Mouse (Mus musculus) hindbrain, embryonic 14.5 days (tissue): ENCODE measurements around the gene Sptssa. TPM values are rescaled to one million over a fixed set of nuclear protein-coding genes. Genes with fewer than 3 reads are reported as not detected.
A peak's percentile ranks its signal among the peaks of the same experiment; 100 is the strongest.

Experiments used
- ATAC-seq: fragments of 200-750 bp; cut with Nextera tagmentation; 2 replicates; pipeline ENCODE4 v1.8.0; 2017; ENCODE audit warnings: moderate number of reproducible peaks, mild to moderate bottlenecking, moderate TSS enrichment, moderate library complexity; ENCODE audit not compliant: low FRiP score
- DNase-seq: peaks from one replicate; pipeline ENCODE4 v3.0.0-alpha.2; 2015; ENCODE audit warnings: low spot score
- H3K27ac ChIP-seq: fragments of 300-500 bp; sonication (generic); 2 replicates; pipeline ENCODE4 v1.5.1; 2014; ENCODE audit warnings: mild to moderate bottlenecking, moderate library complexity
- H3K27me3 ChIP-seq: fragments of 300-500 bp; sonication (generic); 2 replicates; pipeline ENCODE4 v1.6.1; 2014; ENCODE audit warnings: mild to moderate bottlenecking, low read length, mixed read lengths; ENCODE audit not compliant: control insufficient read depth, insufficient read depth
- H3K36me3 ChIP-seq: fragments of 300-500 bp; sonication (generic); replicated peaks from 2 replicates; pipeline ENCODE4 v1.6.1; 2014; ENCODE audit not compliant: control insufficient read depth, insufficient read depth
- H3K4me1 ChIP-seq: fragments of 300-500 bp; sonication (generic); replicated peaks from 2 replicates; pipeline ENCODE4 v1.6.1; 2014; ENCODE audit warnings: antibody characterized with exemption, low read length, mixed read lengths; ENCODE audit not compliant: control insufficient read depth, insufficient read depth
- H3K4me2 ChIP-seq: fragments of 300-500 bp; sonication (generic); replicated peaks from 2 replicates; pipeline ENCODE4 v1.6.1; 2014; ENCODE audit warnings: mild to moderate bottlenecking, moderate library complexity
- H3K4me3 ChIP-seq: fragments of 300-500 bp; sonication (generic); replicated peaks from 2 replicates; pipeline ENCODE4 v1.5.1; 2014; ENCODE audit warnings: mild to moderate bottlenecking, low read length
- H3K9ac ChIP-seq: fragments of 300-500 bp; sonication (generic); 2 replicates; pipeline ENCODE4 v1.6.1; 2014
- H3K9me3 ChIP-seq: fragments of 300-500 bp; sonication (generic); 2 replicates; pipeline ENCODE4 v1.6.1; 2016; ENCODE audit warnings: low read length; ENCODE audit not compliant: control insufficient read depth
- WGBS: fragments of 180-500 bp; shearing (Covaris S2); extraction: QIAGEN DNeasy Blood & Tissue Kit; methylation state at CpG from one replicate; pipeline ENCODE4 v1.1.7; 2014; 5-methylcytosine and 5-hydroxymethylcytosine counted together
- polyA plus RNA-seq: library from polyadenylated mRNA; unstranded; fragments of >200 nt; fragmentation: Nextera tagmentation; extraction: Ambion mirVana; gene quantifications from 2 replicates; pipeline ENCODE4 v1.2.1, GENCODE M21; 2014

Gene Sptssa
- polyA plus RNA-seq, 1 experiment from 2014 or later: 206 TPM

- no peak overlapping the region for H3K4me2 ChIP-seq
- no peaks in the 10 kb centered on the region for H3K27me3 ChIP-seq
- DNase-seq (no peak), ATAC-seq (no peak)
- no peak overlapping the region for H3K9ac ChIP-seq
- H3K27ac ChIP-seq: no peak overlapping the region
- no peaks in the 10 kb centered on the region for H3K36me3 ChIP-seq
- no peak overlapping the region for H3K4me3 ChIP-seq
- peaks cover 12% of the 10 kb centered on the region; the same call in 1 of the 2 replicates for H3K4me1 ChIP-seq
- WGBS: 95% methylated on average over 5 of the region's 5 CpGs
- H3K9me3 ChIP-seq: no peaks in the 10 kb centered on the region
Observed at GRCm38 (mm10) chr12:54657951-54658350, 1.6 kb upstream of the Sptssa start.

- H3K4me2 ChIP-seq: peak overlapping the region; percentile 63
- H3K9ac ChIP-seq: no peak overlapping the region
- ATAC-seq (no peak), DNase-seq (no peak)
- no peaks in the 10 kb centered on the region for H3K9me3 ChIP-seq
- WGBS: 65% methylated on average over 2 of the region's 2 CpGs
- H3K27me3 ChIP-seq: no peaks in the 10 kb centered on the region
- H3K36me3 ChIP-seq: no peaks in the 10 kb centered on the region
- no peak overlapping the region for H3K27ac ChIP-seq
- H3K4me3 ChIP-seq: peak overlapping the region; percentile 66
- H3K4me1 ChIP-seq: peaks cover 12% of the 10 kb centered on the region; the same call in 1 of the 2 replicates
Observed at GRCm38 (mm10) chr12:54657226-54657625, 853 bp upstream of the Sptssa start.

- Histone ChIP-seq H3K4me2 (peak overlapping the region; percentile 63), H3K4me3 (peak overlapping the region; percentile 66), H3K4me1 (peaks cover 12% of the 10 kb centered on the region; the same call in 1 of the 2 replicates), H3K27ac (peak overlapping the region; percentile 84), H3K9me3 (no peaks in the 10 kb centered on the region), H3K27me3 (no peaks in the 10 kb centered on the region), H3K9ac (peak overlapping the region; percentile 78), H3K36me3 (no peaks in the 10 kb centered on the region)
- WGBS: 0% methylated on average over 22 of the region's 22 CpGs
- ATAC-seq: no peak
- peak; percentile 43 for DNase-seq
Observed at GRCm38 (mm10) chr12:54656039-54656395, 356 bp downstream of the Sptssa start.

- H3K9ac ChIP-seq: peak overlapping the region; percentile 78
- peak overlapping the region; percentile 66 for H3K4me3 ChIP-seq
- peak; percentile 52 for DNase-seq
- H3K27me3 ChIP-seq: no peaks in the 10 kb centered on the region
- peaks cover 12% of the 10 kb centered on the region; the same call in 1 of the 2 replicates for H3K4me1 ChIP-seq
- H3K27ac ChIP-seq: no peak overlapping the region; the same call in 1 of the 2 replicates
- H3K4me2 ChIP-seq: peak overlapping the region; percentile 63
- H3K36me3 ChIP-seq: no peaks in the 10 kb centered on the region
- 28% methylated on average over 16 of the region's 16 CpGs for WGBS
- ATAC-seq: no peak
- no peaks in the 10 kb centered on the region for H3K9me3 ChIP-seq
Observed at GRCm38 (mm10) chr12:54655292-54656038, 908 bp downstream of the Sptssa start.

- no peak overlapping the region for H3K27ac ChIP-seq
- 92% methylated on average over 1 of the region's 1 CpGs for WGBS
- no peak overlapping the region; the same call in 1 of the 2 replicates for H3K9ac ChIP-seq
Observed at GRCm38 (mm10) chr12:54654741-54655140, 1.6 kb downstream of the Sptssa start.

GRCm38 (mm10) chr12:54654141-54654540 lies 2.2 kb downstream of the Sptssa start:
- H3K9me3 ChIP-seq: no peaks in the 10 kb centered on the region
- no peak overlapping the region for H3K4me3 ChIP-seq
- 0 out of 2 replicates have a peak, but pooled peaks cover 7% of the 10 kb centered on the region for H3K36me3 ChIP-seq
- no peak overlapping the region for H3K27ac ChIP-seq
- H3K27me3 ChIP-seq: no peaks in the 10 kb centered on the region
- 84% methylated on average over 4 of the region's 4 CpGs for WGBS
- peak overlapping the region; percentile 63 for H3K4me2 ChIP-seq
- no peak for ATAC-seq
- no peak for DNase-seq
- no peak overlapping the region for H3K9ac ChIP-seq
- peaks cover 12% of the 10 kb centered on the region; the same call in 1 of the 2 replicates for H3K4me1 ChIP-seq

More at GRCm38 (mm10) chr12:54654741-54655140, 1.6 kb downstream of the Sptssa start:
- Histone ChIP-seq H3K4me3 (peak overlapping the region; percentile 66), H3K9me3 (no peaks in the 10 kb centered on the region), H3K4me2 (peak overlapping the region; percentile 63), H3K27me3 (no peaks in the 10 kb centered on the region), H3K4me1 (peaks cover 12% of the 10 kb centered on the region; the same call in 1 of the 2 replicates), H3K36me3 (0 out of 2 replicates have a peak, but pooled peaks cover 5% of the 10 kb centered on the region)
- ATAC-seq (no peak), DNase-seq (no peak)

GRCm38 (mm10) chr12:54652346-54652745 lies 4.0 kb downstream of the Sptssa start:
- Histone ChIP-seq H3K4me2 (no peak overlapping the region), H3K9me3 (no peaks in the 10 kb centered on the region), H3K4me3 (no peak overlapping the region), H3K27me3 (no peaks in the 10 kb centered on the region), H3K36me3 (0 out of 2 replicates have a peak, but pooled peaks cover 12% of the 10 kb centered on the region), H3K4me1 (peaks cover 12% of the 10 kb centered on the region; the same call in 1 of the 2 replicates), H3K9ac (no peak overlapping the region), H3K27ac (no peak overlapping the region)
- WGBS: 83% methylated on average over 12 of the region's 12 CpGs
- ATAC-seq (no peak), DNase-seq (no peak)

- no peak overlapping the region for H3K4me2 ChIP-seq
- H3K9me3 ChIP-seq: no peaks in the 10 kb centered on the region
- H3K4me3 ChIP-seq: no peak overlapping the region
- DNase-seq (no peak), ATAC-seq (no peak)
- no peak overlapping the region for H3K27ac ChIP-seq
- peaks cover 12% of the 10 kb centered on the region; the same call in 1 of the 2 replicates for H3K4me1 ChIP-seq
- H3K9ac ChIP-seq: no peak overlapping the region
- 0 out of 2 replicates have a peak, but pooled peaks cover 15% of the 10 kb centered on the region for H3K36me3 ChIP-seq
- 60% methylated on average over 8 of the region's 8 CpGs for whole genome bisulfite sequencing
- no peaks in the 10 kb centered on the region for H3K27me3 ChIP-seq
Observed at GRCm38 (mm10) chr12:54651820-54652219, 4.6 kb downstream of the Sptssa start.

- H3K4me1 ChIP-seq: peaks cover 12% of the 10 kb centered on the region; the same call in 1 of the 2 replicates
- H3K4me2 ChIP-seq: no peak overlapping the region
- H3K9ac ChIP-seq: no peak overlapping the region
- H3K27me3 ChIP-seq: no peaks in the 10 kb centered on the region
- H3K36me3 ChIP-seq: peaks cover 17% of the 10 kb centered on the region; the same call in 1 of the 2 replicates
- no peak for DNase-seq
- ATAC-seq: no peak
- WGBS: 36% methylated on average over 1 of the region's 1 CpGs
- H3K9me3 ChIP-seq: no peaks in the 10 kb centered on the region
- H3K27ac ChIP-seq: no peak overlapping the region
- no peak overlapping the region for H3K4me3 ChIP-seq
Observed at GRCm38 (mm10) chr12:54651158-54651557, 5.2 kb downstream of the Sptssa start.
